Mouse (Mus musculus) cortical plate, adult 2 months (tissue): ENCODE results near the gene Fzr1.

Experiments
- CTCF ChIP-seq: fragments of 200-500 bp; IDR thresholded peaks from 2 replicates; pipeline ENCODE4 v1.5.1; 2011; ENCODE audit warnings: mild to moderate bottlenecking, control low read depth, low read length; ENCODE audit not compliant: insufficient read depth; ENCODE audit errors: extremely low read depth
- POLR2A ChIP-seq: fragments of 200-500 bp; IDR thresholded peaks from 2 replicates; pipeline ENCODE4 v1.6.1; 2011; ENCODE audit warnings: mild to moderate bottlenecking, low read length, control low read depth; ENCODE audit not compliant: insufficient read depth; ENCODE audit errors: extremely low read depth

GRCm38 (mm10) chr10:81406504-81407440 is 28.5 kb upstream of the Fzr1 start:
- no peak for TF ChIP-seq CTCF
- TF ChIP-seq POLR2A = no peak
